Mouse (Mus musculus): Measurements from ENCODE around the gene Gm1979. TPM values are rescaled to one million over a fixed set of nuclear protein-coding genes. Genes with fewer than 3 reads are reported as not detected.
"Not testable (repeated sequence)": the region's sequence is repeated elsewhere in the genome, so short reads cannot be mapped to it uniquely, and the experiment has no call there.

Gm1979 gene
- total and polyA plus RNA-seq, 2 experiments from 2014 or later, result not detected

DNA sequence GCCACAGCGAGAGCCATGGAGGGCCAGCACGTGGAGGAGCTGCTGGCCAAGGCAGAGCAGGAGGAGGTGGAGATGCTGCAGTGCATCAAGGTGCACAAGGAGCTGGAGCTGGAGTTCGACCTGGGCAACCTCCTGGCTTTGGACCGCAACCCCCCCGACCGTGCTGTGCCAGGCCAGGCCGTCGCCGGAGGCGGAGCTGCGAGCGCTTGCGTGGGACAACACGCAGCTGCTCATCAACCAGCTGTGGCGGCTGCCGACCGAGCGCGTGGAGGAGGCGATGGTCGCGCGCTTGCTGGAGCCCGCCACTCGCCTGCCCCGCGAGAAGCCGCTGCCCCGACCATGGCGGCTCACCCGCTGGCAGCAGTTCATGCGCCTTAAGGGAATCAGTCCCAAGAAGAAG lies 48.0 kb downstream of the Gm1979 start:
- not testable (repeated sequence) for H3K9me3 ChIP-seq (replicated peaks; ENCODE audit: control insufficient read depth, low read length); H3K9ac ChIP-seq (replicated peaks; ENCODE audit: low read depth, low read length); H3K27ac ChIP-seq (ENCODE audit: low read depth); H3K36me3 ChIP-seq (replicated peaks; ENCODE audit: control insufficient read depth, insufficient read depth, low read length); DNase-seq (ENCODE audit: low spot score); H3K4me1 ChIP-seq (ENCODE audit: control insufficient read depth, insufficient read depth); H3K27me3 ChIP-seq (ENCODE audit: control insufficient read depth, insufficient read depth, low read length); ATAC-seq (ENCODE audit: insufficient read depth, low read depth)
- WGBS, result 18% methylated on average over 32 of the region's 32 CpGs
- Histone ChIP-seq H3K4me3 (ENCODE audit: low read depth, low read length) (0 out of 2 replicates have a peak overlapping the region, but pooled peaks have one; percentile 5), H3K4me2 (ENCODE audit: low read depth, low read length) (peak overlapping the region; percentile 40)

DNA sequence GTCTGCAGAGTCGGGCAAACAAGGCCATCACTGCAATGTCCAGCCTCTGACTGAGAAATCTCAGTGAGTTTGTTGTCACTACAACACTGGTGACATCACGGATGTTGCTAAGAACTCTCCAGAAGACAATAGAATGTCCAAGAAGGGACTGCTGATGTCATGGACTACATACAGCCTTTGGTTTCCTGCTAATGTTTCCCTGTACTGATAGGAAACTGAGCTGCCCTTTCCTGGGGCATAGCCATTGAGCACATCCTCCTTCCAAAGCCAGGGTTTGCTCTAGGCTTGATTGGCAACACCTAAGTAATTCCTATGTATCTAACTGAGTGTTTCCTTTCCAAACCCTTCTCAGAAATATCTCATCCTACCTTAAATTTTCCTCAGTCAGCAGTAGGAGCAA lies 50.3 kb downstream of the Gm1979 start, which contains the start of gene Gm21671:
Gene Gm21671 (minus strand): TSS at position 101 of the 400 bp plus-strand sequence.
- 61% methylated on average over 2 of the region's 2 CpGs for WGBS
- not testable (repeated sequence) for ATAC-seq (ENCODE audit: insufficient read depth, low read depth); H3K36me3 ChIP-seq (replicated peaks; ENCODE audit: control insufficient read depth, insufficient read depth, low read length); H3K4me2 ChIP-seq (ENCODE audit: low read depth, low read length); H3K4me3 ChIP-seq (ENCODE audit: low read depth, low read length); H3K27me3 ChIP-seq (ENCODE audit: control insufficient read depth, insufficient read depth, low read length); H3K9me3 ChIP-seq (replicated peaks; ENCODE audit: control insufficient read depth, low read length); H3K9ac ChIP-seq (replicated peaks; ENCODE audit: low read depth, low read length); H3K4me1 ChIP-seq (ENCODE audit: control insufficient read depth, insufficient read depth); DNase-seq (ENCODE audit: low spot score); H3K27ac ChIP-seq (ENCODE audit: low read depth)

Other genes with a start within 250 kb of the Gm1979 start
- gene Actr3b, start 244.8 kb downstream of the Gm1979 start, total RNA-seq (2014; rRNA removed; ENCODE audit: low replicate concordance), result 12.0 and 16.7 TPM in 2 replicates
- gene Actr3b, start 244.8 kb downstream of the Gm1979 start, polyA plus RNA-seq (2015; fragmentation: Nextera tagmentation; extraction: Ambion mirVana), result 27.6 and 29.4 TPM in 2 replicates
- 0.42 TPM in 1 of 2 replicates, not detected in the other for gene Gm21663, start 62.4 kb downstream of the Gm1979 start, total RNA-seq (2014; rRNA removed; ENCODE audit: low replicate concordance)
- not detected in 2 replicates for gene Gm21663, start 62.4 kb downstream of the Gm1979 start, polyA plus RNA-seq (2015; fragmentation: Nextera tagmentation; extraction: Ambion mirVana)
- gene Gm21671, start 50.4 kb downstream of the Gm1979 start, total RNA-seq (2014; rRNA removed; ENCODE audit: low replicate concordance), result not detected in 2 replicates
- gene Gm21671, start 50.4 kb downstream of the Gm1979 start, polyA plus RNA-seq (2015; fragmentation: Nextera tagmentation; extraction: Ambion mirVana), result not detected in 2 replicates
- not detected in 2 replicates for gene Gm21680, start 32.1 kb downstream of the Gm1979 start, total RNA-seq (2014; rRNA removed; ENCODE audit: low replicate concordance)
- not detected in 2 replicates for gene Gm21680, start 32.1 kb downstream of the Gm1979 start, polyA plus RNA-seq (2015; fragmentation: Nextera tagmentation; extraction: Ambion mirVana)
- not detected in 2 replicates for gene Gm21698, start 16.1 kb downstream of the Gm1979 start, total RNA-seq (2014; rRNA removed; ENCODE audit: low replicate concordance)
- 0.05 and 0.10 TPM in 2 replicates for gene Gm21698, start 16.1 kb downstream of the Gm1979 start, polyA plus RNA-seq (2015; fragmentation: Nextera tagmentation; extraction: Ambion mirVana)
- not detected in 2 replicates for gene Gm5862, start 18.1 kb upstream of the Gm1979 start, total RNA-seq (2014; rRNA removed; ENCODE audit: low replicate concordance)
- gene Gm5862, start 18.1 kb upstream of the Gm1979 start, polyA plus RNA-seq (2015; fragmentation: Nextera tagmentation; extraction: Ambion mirVana), result not detected in 2 replicates
- not detected in 2 replicates for gene Speer4a, start 34.8 kb upstream of the Gm1979 start, total RNA-seq (2014; rRNA removed; ENCODE audit: low replicate concordance)
- 0.04 TPM in 1 of 2 replicates, not detected in the other for gene Speer4a, start 34.8 kb upstream of the Gm1979 start, polyA plus RNA-seq (2015; fragmentation: Nextera tagmentation; extraction: Ambion mirVana)
- not detected in 2 replicates for gene Gm7347, start 53.8 kb upstream of the Gm1979 start, total RNA-seq (2014; rRNA removed; ENCODE audit: low replicate concordance)
- gene Gm7347, start 53.8 kb upstream of the Gm1979 start, polyA plus RNA-seq (2015; fragmentation: Nextera tagmentation; extraction: Ambion mirVana), result not detected in 2 replicates
- gene Gm10471, start 84.5 kb upstream of the Gm1979 start, total RNA-seq (2014; rRNA removed; ENCODE audit: low replicate concordance), result not detected in 2 replicates
- gene Gm10471, start 84.5 kb upstream of the Gm1979 start, polyA plus RNA-seq (2015; fragmentation: Nextera tagmentation; extraction: Ambion mirVana), result not detected in 2 replicates
- not detected in 2 replicates for gene 5031410I06Rik, start 100.6 kb upstream of the Gm1979 start, total RNA-seq (2014; rRNA removed; ENCODE audit: low replicate concordance)
- 0.04 TPM in 1 of 2 replicates, not detected in the other for gene 5031410I06Rik, start 100.6 kb upstream of the Gm1979 start, polyA plus RNA-seq (2015; fragmentation: Nextera tagmentation; extraction: Ambion mirVana)
- not detected in 2 replicates for gene Gm10220, start 116.6 kb upstream of the Gm1979 start, total RNA-seq (2014; rRNA removed; ENCODE audit: low replicate concordance)
- not detected in 2 replicates for gene Gm10220, start 116.6 kb upstream of the Gm1979 start, polyA plus RNA-seq (2015; fragmentation: Nextera tagmentation; extraction: Ambion mirVana)